Mouse (Mus musculus) heart, adult 9 months (tissue): ENCODE data around the gene Dnase1l3.

ENCODE experiments used
- DNase-seq, 2 experiments: peaks; one replicate each; pipeline ENCODE4 v3.0.0; 2022; ENCODE audit warnings: low spot score in 2 of 2

Gene Dnase1l3

DNA sequence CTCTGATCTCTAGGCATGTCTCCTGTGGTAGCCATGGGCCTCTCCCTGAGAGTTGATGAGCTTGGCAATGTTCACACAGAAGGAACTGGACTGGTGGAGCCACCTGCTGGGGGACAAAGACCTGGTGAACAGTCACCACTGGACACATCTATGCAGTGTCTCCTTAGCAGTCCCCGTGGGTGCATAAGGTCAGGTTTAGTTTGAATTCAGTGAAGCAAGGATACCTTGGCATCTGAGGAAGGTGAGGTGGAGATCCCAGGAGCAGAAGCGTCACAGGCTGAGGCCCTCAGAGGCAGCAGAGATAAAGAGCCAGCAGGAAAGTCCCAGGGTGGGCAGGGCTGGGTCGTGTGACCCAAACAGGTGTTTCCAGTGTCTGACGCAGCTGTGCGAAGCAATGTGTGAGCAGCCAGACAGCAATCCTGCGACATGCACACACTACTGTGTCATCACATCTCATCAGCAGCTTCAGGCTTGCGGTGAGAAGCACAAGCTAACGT lies at the start of gene Dnase1l3:
TSS of gene Dnase1l3 (minus strand) at position 303 of the 497 bp plus-strand sequence.
- no peak for DNase-seq

- DNase-seq: no peak
Observed at GRCm38 (mm10) chr14:8042577-8042976, 48.2 kb upstream of the Dnase1l3 start.

GRCm38 (mm10) chr14:8042120-8042519 lies 47.7 kb upstream of the Dnase1l3 start:
- DNase-seq: no peak

DNA sequence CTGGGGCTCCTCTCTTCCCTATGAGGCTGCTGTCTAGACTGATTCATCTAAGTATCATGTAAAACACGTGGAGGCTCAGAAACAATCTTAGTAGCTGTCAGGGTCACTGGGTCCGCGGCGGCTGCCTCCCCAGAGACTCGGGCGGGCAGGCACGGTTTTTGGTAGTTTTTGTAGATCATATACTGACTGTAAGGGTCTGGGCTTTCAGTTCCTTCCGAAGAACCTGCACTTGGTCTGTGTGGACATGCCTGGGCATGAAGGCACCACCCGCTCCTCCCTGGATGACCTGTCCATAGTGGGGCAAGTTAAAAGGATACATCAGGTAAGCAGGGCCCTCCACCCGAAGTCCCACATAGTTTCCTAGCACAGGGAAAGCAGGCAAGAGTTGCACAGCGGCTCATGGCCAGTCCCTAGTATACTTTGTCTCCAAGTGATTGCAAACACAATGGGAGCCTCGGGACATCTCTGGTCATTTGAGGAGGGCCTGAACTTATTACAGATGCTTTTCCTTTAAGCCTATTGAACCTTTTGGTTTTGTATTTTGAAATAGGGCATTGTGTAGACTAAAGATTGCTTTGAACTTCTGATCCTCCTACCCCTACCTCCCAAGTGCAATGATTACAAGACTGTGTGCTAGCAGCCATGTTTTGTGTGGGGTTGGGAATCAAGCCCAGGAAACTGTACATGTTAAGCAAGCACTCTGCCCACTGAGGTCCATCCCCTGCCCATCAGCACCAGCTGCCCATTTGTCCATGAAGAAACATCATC lies 46.7 kb upstream of the Dnase1l3 start:
- DNase-seq: no peak

DNA sequence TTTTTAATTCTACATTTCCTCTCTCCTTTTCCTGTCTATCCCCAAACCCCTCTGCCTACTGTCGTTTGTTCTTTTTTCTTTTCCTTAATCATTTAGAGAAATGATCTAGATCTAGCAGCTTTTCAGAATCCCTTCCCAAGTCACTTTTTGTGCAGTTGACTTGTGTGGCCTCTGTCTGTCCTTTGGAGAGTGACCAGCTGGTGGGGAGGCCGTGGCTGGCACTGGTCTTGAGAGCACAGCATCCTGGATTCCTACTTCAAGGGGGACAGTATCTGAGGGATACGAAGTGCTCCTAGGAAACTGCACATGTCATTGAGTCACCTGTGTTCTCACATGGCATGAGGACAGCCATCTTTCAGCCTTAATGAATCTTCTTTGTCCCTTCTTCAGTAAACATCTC lies 45.8 kb upstream of the Dnase1l3 start:
- DNase-seq: no peak

DNA sequence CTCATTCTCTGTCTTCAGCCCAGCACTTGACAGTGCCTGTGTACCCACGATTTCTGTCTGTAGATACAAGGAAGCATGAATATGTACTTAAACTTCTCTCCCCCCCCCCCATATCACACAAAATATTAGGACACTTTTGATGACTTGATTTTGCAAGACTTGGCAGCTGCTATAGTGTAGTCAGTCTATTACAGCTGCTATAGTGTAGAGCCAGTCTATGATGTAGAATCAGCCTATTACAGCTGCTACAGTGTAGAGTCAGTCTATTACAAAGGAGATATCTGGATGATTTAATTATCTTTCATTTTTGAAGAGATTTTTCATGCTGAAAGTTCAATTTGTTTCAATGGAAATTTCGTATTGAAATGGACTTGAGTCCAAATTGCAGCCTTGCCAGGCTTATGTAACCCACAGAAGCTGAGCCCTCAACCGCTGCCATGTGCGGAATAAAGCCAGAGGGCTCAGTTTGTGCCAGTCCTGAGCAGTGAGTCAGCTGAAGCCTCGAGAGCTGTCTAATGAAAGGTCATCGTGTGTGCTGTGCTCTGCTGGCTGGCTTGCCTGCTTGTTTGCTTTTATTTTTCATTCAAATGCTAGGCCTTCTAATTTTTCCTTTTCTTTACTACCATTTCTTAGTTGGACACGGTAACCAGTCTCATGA lies 44.5 kb upstream of the Dnase1l3 start:
- DNase-seq: peak; percentile 51 to 79

DNA sequence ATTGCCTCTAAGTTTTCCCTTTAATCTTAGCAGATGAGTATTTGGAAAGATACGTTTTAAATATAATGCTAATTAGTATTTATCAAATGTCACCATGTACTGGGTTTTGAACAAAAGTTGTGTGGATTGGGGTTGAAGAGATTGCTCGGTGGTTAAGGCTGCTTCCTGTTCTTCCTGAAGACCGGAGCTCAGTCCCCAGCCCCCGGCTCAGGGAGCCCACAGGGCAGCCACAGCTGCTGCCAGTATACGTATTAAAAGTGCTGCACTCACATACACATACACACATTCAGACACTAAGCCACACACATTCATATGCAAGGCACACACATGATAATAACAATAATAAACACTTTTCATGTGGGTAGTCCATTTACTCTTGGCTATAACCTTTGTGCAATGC lies 43.8 kb upstream of the Dnase1l3 start:
- no peak for DNase-seq

- no peak for DNase-seq
Observed at GRCm38 (mm10) chr14:8036406-8036805, 42.0 kb upstream of the Dnase1l3 start.

- no peak for DNase-seq
Observed at GRCm38 (mm10) chr14:8035951-8036350, 41.6 kb upstream of the Dnase1l3 start.

GRCm38 (mm10) chr14:8034561-8034960 lies 40.2 kb upstream of the Dnase1l3 start:
- no peak for DNase-seq

GRCm38 (mm10) chr14:8032087-8032944 lies 37.9 kb upstream of the Dnase1l3 start:
- peak in 1 of 2 experiments; percentile 14 for DNase-seq

DNA sequence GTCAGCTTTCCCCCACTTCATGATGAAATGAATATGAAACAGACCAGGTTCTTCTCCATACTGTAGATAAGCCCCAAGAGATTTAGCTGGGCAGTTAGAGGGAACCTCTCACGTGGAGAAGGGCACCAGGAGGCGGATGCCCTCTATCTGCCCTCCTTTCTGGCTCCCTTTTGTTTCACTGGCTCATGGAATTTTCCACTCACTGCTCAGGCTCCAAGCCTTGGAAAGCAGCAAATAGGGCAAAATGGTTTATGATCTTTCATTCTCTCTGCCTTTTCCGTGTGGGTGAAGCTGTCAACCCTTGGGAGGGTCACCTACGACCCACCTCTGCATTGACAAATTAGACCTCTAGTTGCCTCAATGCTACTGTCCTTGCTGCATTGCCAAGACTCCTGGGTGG lies 36.2 kb upstream of the Dnase1l3 start:
- peak; percentile 27 to 43 for DNase-seq

GRCm38 (mm10) chr14:8029752-8030151 lies 35.4 kb upstream of the Dnase1l3 start:
- DNase-seq: no peak

DNA sequence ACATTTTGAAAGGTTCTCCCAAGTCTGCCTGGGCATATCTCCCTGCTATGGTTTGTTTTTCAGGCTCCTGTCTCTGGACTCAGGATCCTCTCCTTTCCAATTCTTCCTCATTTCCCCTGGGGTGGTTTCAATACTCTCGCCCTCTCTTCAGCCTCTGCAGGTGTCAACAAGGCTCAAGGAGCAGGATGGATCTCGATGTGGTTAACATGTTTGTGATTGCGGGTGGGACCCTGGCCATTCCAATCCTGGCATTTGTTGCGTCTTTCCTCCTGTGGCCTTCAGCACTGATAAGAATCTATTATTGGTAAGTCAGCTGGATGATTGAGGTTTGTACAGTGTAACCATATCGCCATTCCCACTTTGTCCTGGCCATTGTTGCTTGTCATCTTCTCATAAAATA lies 33.7 kb upstream of the Dnase1l3 start:
- DNase-seq: no peak

DNA sequence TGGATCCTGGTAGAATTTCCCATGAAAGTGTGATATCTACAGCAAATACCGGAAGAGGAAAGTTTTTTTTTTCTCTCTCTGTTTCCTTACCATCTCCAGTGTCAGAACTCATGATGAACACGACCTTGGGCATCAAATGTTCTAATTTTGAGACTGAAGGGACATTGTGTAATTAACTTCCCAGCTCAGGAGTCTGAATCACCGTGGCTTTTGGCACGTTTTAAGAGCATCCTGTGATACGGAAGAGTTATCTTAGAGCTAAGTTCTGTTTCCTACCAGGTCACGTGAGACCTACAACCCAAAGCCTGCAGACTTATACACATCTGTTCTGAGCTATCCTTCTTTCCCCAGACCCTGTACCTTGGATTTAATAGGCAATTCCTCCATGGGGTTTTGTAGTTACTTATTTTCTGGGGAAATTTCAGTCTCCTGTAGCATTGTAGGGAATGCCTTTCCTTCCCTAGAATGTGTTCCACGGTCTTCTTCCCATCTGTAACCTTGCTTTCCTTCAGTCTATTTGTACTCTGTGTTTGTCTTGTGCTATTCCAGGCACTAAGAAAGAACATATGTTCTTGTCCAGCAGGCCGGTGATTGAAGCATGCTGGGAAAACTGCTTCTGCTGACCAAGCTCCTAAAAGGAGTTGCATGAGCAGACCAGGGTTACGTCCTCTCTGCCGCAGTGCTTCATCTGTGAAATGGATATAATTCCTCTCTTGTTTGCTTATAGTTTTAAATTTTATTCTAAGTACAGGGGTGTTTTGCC lies 32.6 kb upstream of the Dnase1l3 start:
- no peak for DNase-seq

- no peak for DNase-seq
Observed at GRCm38 (mm10) chr14:8024936-8025335, 30.6 kb upstream of the Dnase1l3 start.

DNA sequence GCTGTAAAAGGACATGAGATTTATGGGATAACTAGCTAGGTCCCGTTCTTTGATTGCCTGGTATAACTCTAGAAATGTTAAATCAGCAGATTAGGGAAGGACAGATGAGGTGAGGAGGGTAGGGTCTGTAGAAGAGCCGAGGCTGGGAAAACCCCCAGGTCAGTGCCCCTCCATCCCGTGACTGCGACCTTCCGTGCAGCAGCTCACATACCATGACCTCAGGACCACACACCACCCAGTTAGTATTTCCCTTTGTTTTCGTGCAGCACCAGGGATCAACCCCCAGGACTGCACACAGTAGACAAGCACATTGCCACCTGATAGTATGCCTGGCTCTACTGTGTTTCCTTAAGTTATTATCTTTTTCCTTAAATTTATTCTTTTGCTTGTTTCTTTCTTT lies 30.1 kb upstream of the Dnase1l3 start:
- no peak for DNase-seq

- no peak for DNase-seq
Observed at GRCm38 (mm10) chr14:8020546-8020945, 26.2 kb upstream of the Dnase1l3 start.

DNA sequence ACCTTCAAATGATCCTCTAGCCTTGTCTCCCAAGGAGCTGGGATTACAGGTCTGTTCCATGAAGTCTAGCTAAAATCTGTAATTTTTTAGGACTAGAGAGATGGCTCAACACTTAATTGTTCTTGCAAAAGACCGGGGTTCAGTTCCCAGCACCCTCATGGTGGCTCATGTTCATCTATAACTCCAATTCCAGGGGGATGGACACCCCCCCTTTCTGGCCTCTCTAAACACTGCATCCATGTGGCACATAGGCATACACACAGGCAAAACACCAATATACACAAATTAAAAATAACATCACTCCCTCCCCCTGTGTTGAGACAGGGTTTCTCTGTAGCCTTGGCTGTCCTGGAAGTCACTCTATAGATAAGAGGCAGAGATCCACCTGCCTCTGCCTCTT lies 25.6 kb upstream of the Dnase1l3 start:
- DNase-seq: no peak

GRCm38 (mm10) chr14:8016951-8017350 lies 22.6 kb upstream of the Dnase1l3 start:
- no peak for DNase-seq

- DNase-seq: no peak
Observed at GRCm38 (mm10) chr14:8016276-8016675, 21.9 kb upstream of the Dnase1l3 start.
